ENCODE assay signal across 8 mouse cellular contexts in the genomic region with DNA sequence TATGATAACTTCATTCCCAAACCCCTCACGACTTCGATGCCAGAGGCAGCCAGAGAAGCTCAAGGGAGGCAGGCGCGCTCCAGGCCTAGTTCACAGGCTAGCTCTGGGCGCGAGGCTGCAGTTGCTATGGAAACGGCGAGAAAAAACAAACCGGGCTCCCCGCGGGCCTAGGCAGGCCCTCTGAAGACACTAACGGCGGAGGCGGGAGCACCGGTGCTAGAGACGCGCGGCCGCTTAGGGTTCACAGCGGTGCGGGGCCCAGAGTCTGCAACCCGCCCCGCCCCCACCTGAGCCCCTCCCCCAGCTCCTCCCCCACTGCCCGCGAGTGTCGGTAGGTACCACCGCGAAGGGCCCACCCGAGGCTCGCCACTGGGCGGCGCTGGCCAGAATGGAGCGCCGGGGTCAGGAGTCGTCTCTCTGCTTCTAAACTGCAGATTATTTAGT. TPM values are rescaled to one million over a fixed set of nuclear protein-coding genes. Genes with fewer than 3 reads are reported as not detected.
A peak's percentile ranks its signal among the peaks of the same experiment; 100 is the strongest.
DNase-seq lines count a peak whose midpoint lies in the region; ATAC-seq lines count a peak whose summit lies in the region.
"Had no signal": no experiment of that assay in that cellular context is flagged by ENCODE, and none has a peak within 500 bp of the region (broad histone marks: within the 10 kb centered on the region; RNA-seq: fewer than 3 reads in every experiment).

No protein-coding gene starts in this region.

- DNase-seq in adrenal gland, adult 8-10 months = peak; percentile 39
- DNase-seq in cerebellum, postnatal 10 days = peak; percentile 73 to 82
- DNase-seq in frontal cortex, postnatal 14 days (ENCODE audit: low spot score in 2 of 2) = peak; percentile 39 to 70
- DNase-seq in left cerebral cortex, adult 9 months (ENCODE audit: low spot score in 2 of 2) = peak; percentile 38 to 79
- peak; percentile 55 to 64 for DNase-seq in lung, postnatal 4 days
- peak; percentile 77 for DNase-seq in right cerebral cortex, postnatal 25 days

- H3K4me2 ChIP-seq in intestine, embryonic 15.5 days (replicated peaks) = peak overlapping the region; percentile 93

- WGBS in intestine, embryonic 15.5 days = under 1% methylated on average over 35 of the region's 35 CpGs

- no peak overlapping the region for H3K27ac ChIP-seq in intestine, embryonic 15.5 days
- H3K27ac ChIP-seq: macrophage had no signal

- H3K27me3 ChIP-seq in intestine, embryonic 15.5 days (replicated peaks) = peaks cover 10% of the 10 kb centered on the region

- peak; percentile 83 for ATAC-seq in intestine, embryonic 15.5 days

- H3K4me1 ChIP-seq in intestine, embryonic 15.5 days (replicated peaks) = peaks cover 6% of the 10 kb centered on the region; the same call in 1 of the 2 replicates

- no peaks in the 10 kb centered on the region for H3K9me3 ChIP-seq in intestine, embryonic 15.5 days

- H3K4me3 ChIP-seq in intestine, embryonic 15.5 days (replicated peaks) = peak overlapping the region; percentile 51

- peak overlapping the region; percentile 24; the same call in 1 of the 2 replicates for H3K9ac ChIP-seq in intestine, embryonic 15.5 days

- no peaks in the 10 kb centered on the region for H3K36me3 ChIP-seq in intestine, embryonic 15.5 days

RNA-seq across cellular contexts. Expression of gene Dcdc2a, which starts 0.7 kb away (rescaled TPM):
- total RNA-seq in adrenal gland, adult 8-10 months (2022) = under 1 TPM in 2 of 4 experiments, not detected in 2; 0.26 to 0.73 TPM
- polyA plus RNA-seq in intestine, embryonic 15.5 days (2015; fragmentation: Nextera tagmentation; extraction: Ambion mirVana) = 0.96 and 1.8 TPM in 2 replicates
- polyA plus RNA-seq: macrophage had no signal

RNA-seq across cellular contexts. Expression of gene Mrs2, which starts 35.0 kb away (rescaled TPM):
- total RNA-seq in adrenal gland, adult 8-10 months (2022) = 10 to 100 TPM; 47.2 to 58.3 (median 53.6) TPM
- polyA plus RNA-seq in intestine, embryonic 15.5 days (2015; fragmentation: Nextera tagmentation; extraction: Ambion mirVana) = 15.6 and 17.4 TPM in 2 replicates
